Mouse (Mus musculus): Measurements from ENCODE around the gene Ppp3r1. TPM values are rescaled to one million over a fixed set of nuclear protein-coding genes. Genes with fewer than 3 reads are reported as not detected.
"Not testable (repeated sequence)": the region's sequence is repeated elsewhere in the genome, so short reads cannot be mapped to it uniquely, and the experiment has no call there.

Ppp3r1 gene
- polyA plus RNA-seq, 1 experiment from 2014 or later, result 200 TPM

GRCm38 (mm10) chr11:17212903-17213509, 53.9 kb downstream of the Ppp3r1 start:
- Histone ChIP-seq H3K9me3 (ENCODE audit: control insufficient read depth, low read length) (no peaks in the 10 kb centered on the region), H3K27ac (replicated peaks; ENCODE audit: low read depth, low read length) (no peak overlapping the region), H3K4me1 (ENCODE audit: control insufficient read depth, insufficient read depth, low read length) (peaks cover 14% of the 10 kb centered on the region; the same call in 1 of the 2 replicates), H3K4me2 (ENCODE audit: low read length) (peak overlapping the region; percentile 66), H3K4me3 (replicated peaks; ENCODE audit: low read depth, low read length) (peak overlapping the region; percentile 86), H3K36me3 (ENCODE audit: control insufficient read depth, insufficient read depth, low read length) (peaks cover 9% of the 10 kb centered on the region), H3K9ac (replicated peaks; ENCODE audit: low read length) (no peak overlapping the region; the same call in 1 of the 2 replicates), H3K27me3 (ENCODE audit: control insufficient read depth, insufficient read depth, low read length) (no peaks in the 10 kb centered on the region)
- DNase-seq, result no peak
- 79% methylated on average over 5 of the region's 5 CpGs for WGBS
- no peak for ATAC-seq (ENCODE audit: low FRiP score, low TSS enrichment)

- Histone ChIP-seq H3K4me2 (ENCODE audit: low read length) (no peak overlapping the region), H3K4me3 (replicated peaks; ENCODE audit: low read depth, low read length) (no peak overlapping the region), H3K27ac (replicated peaks; ENCODE audit: low read depth, low read length) (no peak overlapping the region), H3K9me3 (ENCODE audit: control insufficient read depth, low read length) (no peaks in the 10 kb centered on the region), H3K9ac (replicated peaks; ENCODE audit: low read length) (no peak overlapping the region), H3K27me3 (ENCODE audit: control insufficient read depth, insufficient read depth, low read length) (no peaks in the 10 kb centered on the region), H3K36me3 (ENCODE audit: control insufficient read depth, insufficient read depth, low read length) (no peaks in the 10 kb centered on the region; the same call in 1 of the 2 replicates), H3K4me1 (ENCODE audit: control insufficient read depth, insufficient read depth, low read length) (peaks cover 11% of the 10 kb centered on the region; the same call in 1 of the 2 replicates)
- DNase-seq (no peak), ATAC-seq (ENCODE audit: low FRiP score, low TSS enrichment) (no peak)
- 86% methylated on average over 3 of the region's 3 CpGs for WGBS
Observed at GRCm38 (mm10) chr11:17215475-17215874, 56.4 kb downstream of the Ppp3r1 start.

- no peak for ATAC-seq (ENCODE audit: low FRiP score, low TSS enrichment)
- H3K4me1 ChIP-seq (ENCODE audit: control insufficient read depth, insufficient read depth, low read length), result no peaks in the 10 kb centered on the region
Observed at GRCm38 (mm10) chr11:17221126-17221525, 62.1 kb downstream of the Ppp3r1 start.

GRCm38 (mm10) chr11:17232792-17233191, 73.7 kb downstream of the Ppp3r1 start:
- WGBS, result 87% methylated on average over 5 of the region's 5 CpGs
- Histone ChIP-seq H3K4me3 (replicated peaks; ENCODE audit: low read depth, low read length) (no peak overlapping the region), H3K27ac (replicated peaks; ENCODE audit: low read depth, low read length) (no peak overlapping the region), H3K36me3 (ENCODE audit: control insufficient read depth, insufficient read depth, low read length) (peaks cover 45% of the 10 kb centered on the region), H3K4me1 (ENCODE audit: control insufficient read depth, insufficient read depth, low read length) (no peaks in the 10 kb centered on the region), H3K4me2 (ENCODE audit: low read length) (no peak overlapping the region), H3K9me3 (ENCODE audit: control insufficient read depth, low read length) (no peaks in the 10 kb centered on the region), H3K27me3 (ENCODE audit: control insufficient read depth, insufficient read depth, low read length) (no peaks in the 10 kb centered on the region), H3K9ac (replicated peaks; ENCODE audit: low read length) (no peak overlapping the region)
- ATAC-seq (ENCODE audit: low FRiP score, low TSS enrichment) (no peak), DNase-seq (no peak)

More at GRCm38 (mm10) chr11:17221126-17221525, 62.1 kb downstream of the Ppp3r1 start:
- 97% methylated on average over 8 of the region's 8 CpGs for WGBS
- Histone ChIP-seq H3K27ac (replicated peaks; ENCODE audit: low read depth, low read length) (no peak overlapping the region), H3K36me3 (ENCODE audit: control insufficient read depth, insufficient read depth, low read length) (peaks cover 24% of the 10 kb centered on the region), H3K4me2 (ENCODE audit: low read length) (no peak overlapping the region), H3K9me3 (ENCODE audit: control insufficient read depth, low read length) (no peaks in the 10 kb centered on the region), H3K4me3 (replicated peaks; ENCODE audit: low read depth, low read length) (no peak overlapping the region), H3K27me3 (ENCODE audit: control insufficient read depth, insufficient read depth, low read length) (no peaks in the 10 kb centered on the region), H3K9ac (replicated peaks; ENCODE audit: low read length) (no peak overlapping the region)
- no peak for DNase-seq

- no peak for DNase-seq
- Histone ChIP-seq H3K27me3 (ENCODE audit: control insufficient read depth, insufficient read depth, low read length) (no peaks in the 10 kb centered on the region), H3K4me3 (replicated peaks; ENCODE audit: low read depth, low read length) (no peak overlapping the region), H3K9ac (replicated peaks; ENCODE audit: low read length) (no peak overlapping the region), H3K4me1 (ENCODE audit: control insufficient read depth, insufficient read depth, low read length) (no peaks in the 10 kb centered on the region), H3K27ac (replicated peaks; ENCODE audit: low read depth, low read length) (no peak overlapping the region), H3K9me3 (ENCODE audit: control insufficient read depth, low read length) (no peaks in the 10 kb centered on the region), H3K36me3 (ENCODE audit: control insufficient read depth, insufficient read depth, low read length) (peaks cover 22% of the 10 kb centered on the region), H3K4me2 (ENCODE audit: low read length) (no peak overlapping the region)
- ATAC-seq (ENCODE audit: low FRiP score, low TSS enrichment), result no peak
- WGBS, result 92% methylated on average over 5 of the region's 5 CpGs
Observed at GRCm38 (mm10) chr11:17236449-17237037, 77.5 kb downstream of the Ppp3r1 start.

GRCm38 (mm10) chr11:17238598-17238997, 79.5 kb downstream of the Ppp3r1 start:
- not testable (repeated sequence) for DNase-seq; H3K9ac ChIP-seq (replicated peaks; ENCODE audit: low read length); H3K27ac ChIP-seq (replicated peaks; ENCODE audit: low read depth, low read length); H3K9me3 ChIP-seq (ENCODE audit: control insufficient read depth, low read length); ATAC-seq (ENCODE audit: low FRiP score, low TSS enrichment); H3K4me2 ChIP-seq (ENCODE audit: low read length); H3K4me3 ChIP-seq (replicated peaks; ENCODE audit: low read depth, low read length); H3K36me3 ChIP-seq (ENCODE audit: control insufficient read depth, insufficient read depth, low read length); H3K4me1 ChIP-seq (ENCODE audit: control insufficient read depth, insufficient read depth, low read length); H3K27me3 ChIP-seq (ENCODE audit: control insufficient read depth, insufficient read depth, low read length)
- 91% methylated on average over 5 of the region's 5 CpGs for WGBS

GRCm38 (mm10) chr11:17248715-17249114, 89.7 kb downstream of the Ppp3r1 start:
- Histone ChIP-seq H3K27me3 (ENCODE audit: control insufficient read depth, insufficient read depth, low read length) (no peaks in the 10 kb centered on the region), H3K36me3 (ENCODE audit: control insufficient read depth, insufficient read depth, low read length) (no peaks in the 10 kb centered on the region), H3K27ac (replicated peaks; ENCODE audit: low read depth, low read length) (no peak overlapping the region), H3K4me1 (ENCODE audit: control insufficient read depth, insufficient read depth, low read length) (no peaks in the 10 kb centered on the region), H3K4me2 (ENCODE audit: low read length) (no peak overlapping the region), H3K9ac (replicated peaks; ENCODE audit: low read length) (no peak overlapping the region), H3K9me3 (ENCODE audit: control insufficient read depth, low read length) (no peaks in the 10 kb centered on the region), H3K4me3 (replicated peaks; ENCODE audit: low read depth, low read length) (no peak overlapping the region)
- DNase-seq, result no peak
- ATAC-seq (ENCODE audit: low FRiP score, low TSS enrichment), result no peak
